Mouse (Mus musculus) liver, embryonic 11.5 days (tissue): ENCODE measurements around the gene Ccdc151. TPM values are rescaled to one million over a fixed set of nuclear protein-coding genes. Genes with fewer than 3 reads are reported as not detected.

Experiments
- ATAC-seq: fragments of 200-750 bp; cut with Nextera tagmentation; replicated peaks from 2 replicates; pipeline ENCODE4 v1.8.0; 2017; ENCODE audit warnings: moderate number of reproducible peaks, mild to moderate bottlenecking, moderate TSS enrichment, moderate library complexity; ENCODE audit not compliant: low FRiP score
- DNase-seq: peaks from one replicate; pipeline ENCODE4 v3.0.0-alpha.2; 2017; ENCODE audit warnings: low spot score
- H3K27ac ChIP-seq: fragments of 300-500 bp; sonication (generic); 2 replicates; pipeline ENCODE4 v1.5.1; 2014; ENCODE audit warnings: mild to moderate bottlenecking, low read depth, low read length, control low read depth
- H3K27me3 ChIP-seq: fragments of 300-500 bp; sonication (generic); replicated peaks from 2 replicates; pipeline ENCODE4 v1.6.1; 2014; ENCODE audit warnings: low read length, mixed read lengths; ENCODE audit not compliant: control insufficient read depth, insufficient read depth
- H3K36me3 ChIP-seq: fragments of 300-500 bp; sonication (generic); 2 replicates; pipeline ENCODE4 v1.6.1; 2014; ENCODE audit warnings: mild to moderate bottlenecking, low read length, moderate library complexity, mixed read lengths; ENCODE audit not compliant: control insufficient read depth, insufficient read depth
- H3K4me1 ChIP-seq: fragments of 300-500 bp; sonication (generic); replicated peaks from 2 replicates; pipeline ENCODE4 v1.6.1; 2014; ENCODE audit warnings: low read length, mixed read lengths; ENCODE audit not compliant: control insufficient read depth, insufficient read depth
- H3K4me2 ChIP-seq: fragments of 300-500 bp; sonication (generic); 2 replicates; pipeline ENCODE4 v1.6.1; 2014; ENCODE audit warnings: mild to moderate bottlenecking, control low read depth, moderate library complexity
- H3K4me3 ChIP-seq: fragments of 300-500 bp; sonication (generic); 2 replicates; pipeline ENCODE4 v1.5.1; 2014; ENCODE audit warnings: low read depth, low read length, control low read depth
- H3K9ac ChIP-seq: fragments of 300-500 bp; sonication (generic); 2 replicates; pipeline ENCODE4 v1.6.1; 2014; ENCODE audit warnings: low read depth, low read length, control low read depth
- H3K9me3 ChIP-seq: fragments of 300-500 bp; sonication (generic); 2 replicates; pipeline ENCODE4 v1.6.1; 2016; ENCODE audit warnings: low read length, inconsistent platforms, mixed read lengths; ENCODE audit not compliant: control insufficient read depth
- WGBS: fragments of 180-500 bp; shearing (Covaris S2); extraction: QIAGEN DNeasy Blood & Tissue Kit; methylation state at CpG from one replicate; pipeline ENCODE4 v1.1.7; 2014; 5-methylcytosine and 5-hydroxymethylcytosine counted together
- polyA plus RNA-seq: library from polyadenylated mRNA; unstranded; fragments of >200 nt; fragmentation: Nextera tagmentation; extraction: Ambion mirVana; gene quantifications from 2 replicates; pipeline ENCODE4 v1.2.1, GENCODE M21; 2014

Ccdc151 gene
- polyA plus RNA-seq, 1 experiment from 2014 or later, result 0.23 TPM

GRCm38 (mm10) chr9:21963417-21963816 lies 39.0 kb downstream of the Ccdc151 start, which contains the start of gene Epor:
Gene Epor, minus strand, starts transcription at chr9:21963506.
- peaks cover 16% of the 10 kb centered on the region for H3K27me3 ChIP-seq
- WGBS, result 16% methylated on average over 8 of the region's 8 CpGs
- peak within 1 kb of the TSS; percentile 82 for H3K4me3 ChIP-seq
- peak; percentile 64 for ATAC-seq
- H3K36me3 ChIP-seq, result peaks cover 21% of the 10 kb centered on the region
- H3K9me3 ChIP-seq, result no peaks in the 10 kb centered on the region
- H3K4me2 ChIP-seq, result peak within 1 kb of the TSS; percentile 91
- H3K9ac ChIP-seq, result peak within 1 kb of the TSS; percentile 90
- DNase-seq, result peak; percentile 78
- peaks cover 25% of the 10 kb centered on the region for H3K4me1 ChIP-seq
- H3K27ac ChIP-seq, result peak within 1 kb of the TSS; percentile 98

GRCm38 (mm10) chr9:21962416-21963059 lies 39.9 kb downstream of the Ccdc151 start:
- peaks cover 16% of the 10 kb centered on the region for H3K27me3 ChIP-seq
- H3K4me1 ChIP-seq, result peaks cover 25% of the 10 kb centered on the region
- peak; percentile 92 for ATAC-seq
- H3K4me2 ChIP-seq, result peak overlapping the region; percentile 91
- peak; percentile 91 for DNase-seq
- H3K36me3 ChIP-seq, result peaks cover 23% of the 10 kb centered on the region
- H3K9ac ChIP-seq, result peak overlapping the region; percentile 90
- peak overlapping the region; percentile 98 for H3K27ac ChIP-seq
- H3K4me3 ChIP-seq, result peak overlapping the region; percentile 82
- H3K9me3 ChIP-seq, result no peaks in the 10 kb centered on the region
- WGBS, result 1% methylated on average over 34 of the region's 34 CpGs

GRCm38 (mm10) chr9:21962010-21962409 lies 40.4 kb downstream of the Ccdc151 start:
- H3K4me1 ChIP-seq, result peaks cover 25% of the 10 kb centered on the region
- H3K9me3 ChIP-seq, result no peaks in the 10 kb centered on the region
- H3K36me3 ChIP-seq, result peaks cover 23% of the 10 kb centered on the region
- H3K9ac ChIP-seq, result peak overlapping the region; percentile 90
- H3K4me3 ChIP-seq, result peak overlapping the region; percentile 82
- peak overlapping the region; percentile 91 for H3K4me2 ChIP-seq
- peak; percentile 12 for ATAC-seq
- peaks cover 16% of the 10 kb centered on the region for H3K27me3 ChIP-seq
- H3K27ac ChIP-seq, result peak overlapping the region; percentile 98
- DNase-seq, result no peak
- WGBS, result under 1% methylated on average over 15 of the region's 15 CpGs

- DNase-seq (peak; percentile 56), ATAC-seq (no peak)
- H3K36me3 ChIP-seq, result peaks cover 23% of the 10 kb centered on the region
- peak overlapping the region; percentile 91 for H3K4me2 ChIP-seq
- H3K9ac ChIP-seq, result peak overlapping the region; percentile 90
- H3K4me3 ChIP-seq, result peak overlapping the region; percentile 82
- WGBS, result under 1% methylated on average over 35 of the region's 35 CpGs
- peaks cover 16% of the 10 kb centered on the region for H3K27me3 ChIP-seq
- H3K27ac ChIP-seq, result peak overlapping the region; percentile 98
- H3K9me3 ChIP-seq, result no peaks in the 10 kb centered on the region
- H3K4me1 ChIP-seq, result peaks cover 25% of the 10 kb centered on the region
These were observed 41.0 kb downstream of the Ccdc151 start for GRCm38 (mm10) chr9:21961366-21961980.

- WGBS, result 26% methylated on average over 26 of the region's 26 CpGs
- no peak for ATAC-seq
- H3K4me1 ChIP-seq, result peaks cover 25% of the 10 kb centered on the region
- peaks cover 23% of the 10 kb centered on the region for H3K36me3 ChIP-seq
- no peaks in the 10 kb centered on the region for H3K9me3 ChIP-seq
- DNase-seq, result no peak
- peaks cover 16% of the 10 kb centered on the region for H3K27me3 ChIP-seq
- peak overlapping the region; percentile 98 for H3K27ac ChIP-seq
- H3K4me3 ChIP-seq, result peak overlapping the region; percentile 82
- H3K9ac ChIP-seq, result peak overlapping the region; percentile 90
- peak overlapping the region; percentile 91 for H3K4me2 ChIP-seq
These were observed 41.8 kb downstream of the Ccdc151 start for GRCm38 (mm10) chr9:21960558-21961208.

- peak overlapping the region; percentile 90 for H3K9ac ChIP-seq
- H3K27ac ChIP-seq, result peak overlapping the region; percentile 98
- H3K4me2 ChIP-seq, result peak overlapping the region; percentile 91
- peak overlapping the region; percentile 82 for H3K4me3 ChIP-seq
- DNase-seq, result no peak
- no peaks in the 10 kb centered on the region for H3K9me3 ChIP-seq
- H3K36me3 ChIP-seq, result peaks cover 23% of the 10 kb centered on the region
- H3K4me1 ChIP-seq, result peaks cover 25% of the 10 kb centered on the region
- peaks cover 16% of the 10 kb centered on the region for H3K27me3 ChIP-seq
- ATAC-seq, result no peak
- 65% methylated on average over 9 of the region's 9 CpGs for WGBS
These were observed 42.3 kb downstream of the Ccdc151 start for GRCm38 (mm10) chr9:21960135-21960534.

- H3K27me3 ChIP-seq, result peaks cover 16% of the 10 kb centered on the region
- H3K4me2 ChIP-seq, result peak overlapping the region; percentile 91
- H3K27ac ChIP-seq, result peak overlapping the region; percentile 54
- H3K9ac ChIP-seq, result no peak overlapping the region
- peaks cover 23% of the 10 kb centered on the region for H3K36me3 ChIP-seq
- peak overlapping the region; percentile 27; the same call in 1 of the 2 replicates for H3K4me3 ChIP-seq
- no peak for DNase-seq
- WGBS, result 82% methylated on average over 7 of the region's 7 CpGs
- H3K9me3 ChIP-seq, result no peaks in the 10 kb centered on the region
- ATAC-seq, result no peak
- peaks cover 29% of the 10 kb centered on the region for H3K4me1 ChIP-seq
These were observed 43.2 kb downstream of the Ccdc151 start for GRCm38 (mm10) chr9:21959244-21959643.

GRCm38 (mm10) chr9:21958372-21958771 lies 44.1 kb downstream of the Ccdc151 start:
- Histone ChIP-seq H3K36me3 (peaks cover 23% of the 10 kb centered on the region), H3K27ac (peak overlapping the region; percentile 54), H3K4me3 (no peak overlapping the region), H3K4me1 (peaks cover 24% of the 10 kb centered on the region), H3K27me3 (peaks cover 16% of the 10 kb centered on the region), H3K9ac (no peak overlapping the region), H3K9me3 (no peaks in the 10 kb centered on the region), H3K4me2 (peak overlapping the region; percentile 1; the same call in 1 of the 2 replicates)
- no peak for DNase-seq
- WGBS, result 78% methylated on average over 5 of the region's 5 CpGs
- ATAC-seq, result no peak
